Mouse (Mus musculus) cerebellum, adult 11-12 months (tissue): ENCODE measurements around the gene Zfp934.
"Not testable (repeated sequence)": the region's sequence is repeated elsewhere in the genome, so short reads cannot be mapped to it uniquely, and the experiment has no call there.

ENCODE experiments used
- DNase-seq: peaks from one replicate; pipeline ENCODE4 v3.0.0; 2022

Zfp934 gene

DNA sequence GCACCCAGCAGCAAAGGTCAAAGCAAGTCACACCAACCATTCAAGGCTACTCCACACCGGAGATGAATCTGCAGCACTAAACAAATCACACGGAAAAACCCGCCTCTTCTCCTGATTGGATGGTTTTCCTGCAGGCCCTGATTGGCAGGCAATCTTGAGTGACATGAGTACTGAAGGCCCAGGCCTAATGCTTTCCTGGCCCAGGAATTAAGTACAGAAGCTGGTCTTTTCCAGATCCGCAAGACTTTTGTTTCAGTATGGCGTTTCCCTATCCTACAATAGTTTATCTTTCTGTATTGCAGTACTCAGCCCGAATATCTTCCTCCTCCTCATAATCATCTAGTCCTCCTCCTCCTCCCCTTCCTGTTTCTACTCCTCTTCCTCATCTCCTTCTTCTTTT lies at the start of gene Zfp934:
Gene Zfp934 (minus strand): TSS at position 101 of the 400 bp plus-strand sequence.
- DNase-seq, result not testable (repeated sequence)

DNA sequence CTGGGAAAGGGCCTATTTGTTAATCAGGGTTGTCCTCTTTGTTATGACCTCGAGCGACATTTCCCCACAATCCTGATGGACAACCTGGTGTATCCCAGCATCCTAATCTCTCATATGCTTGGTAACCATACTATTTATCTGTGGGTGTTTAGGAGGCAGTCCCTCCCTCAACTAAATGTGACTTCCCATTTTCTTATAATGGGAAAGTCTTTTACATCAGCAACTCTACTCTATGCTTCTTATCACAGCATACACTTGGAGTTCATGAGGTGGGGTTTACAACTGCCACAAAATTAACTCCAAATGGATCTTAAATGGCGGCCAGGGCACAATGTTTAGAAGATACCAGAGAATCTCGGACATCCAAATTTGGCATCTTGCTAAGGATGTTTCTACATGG lies 46.5 kb upstream of the Zfp934 start:
- not testable (repeated sequence) for DNase-seq

DNA sequence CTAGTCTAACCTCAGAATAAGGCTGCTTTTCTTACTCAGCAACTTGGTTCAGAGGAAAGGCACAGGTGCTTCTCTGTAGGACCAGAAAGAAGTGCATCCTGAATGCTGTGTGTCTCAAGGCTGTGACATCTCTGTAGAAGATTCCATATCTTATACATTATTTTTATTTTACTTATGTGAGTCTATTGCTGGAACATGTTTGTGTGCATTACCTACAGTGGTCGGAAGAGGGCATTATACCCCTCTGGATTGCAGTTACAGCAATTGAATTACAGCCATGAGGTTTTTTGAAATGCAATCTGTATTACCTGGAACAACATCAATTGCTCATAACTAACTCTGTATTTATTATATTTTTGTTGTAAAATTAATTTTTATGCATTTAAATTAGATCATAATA lies 9.3 kb downstream of the Zfp934 start:
- DNase-seq, result not testable (repeated sequence)

DNA sequence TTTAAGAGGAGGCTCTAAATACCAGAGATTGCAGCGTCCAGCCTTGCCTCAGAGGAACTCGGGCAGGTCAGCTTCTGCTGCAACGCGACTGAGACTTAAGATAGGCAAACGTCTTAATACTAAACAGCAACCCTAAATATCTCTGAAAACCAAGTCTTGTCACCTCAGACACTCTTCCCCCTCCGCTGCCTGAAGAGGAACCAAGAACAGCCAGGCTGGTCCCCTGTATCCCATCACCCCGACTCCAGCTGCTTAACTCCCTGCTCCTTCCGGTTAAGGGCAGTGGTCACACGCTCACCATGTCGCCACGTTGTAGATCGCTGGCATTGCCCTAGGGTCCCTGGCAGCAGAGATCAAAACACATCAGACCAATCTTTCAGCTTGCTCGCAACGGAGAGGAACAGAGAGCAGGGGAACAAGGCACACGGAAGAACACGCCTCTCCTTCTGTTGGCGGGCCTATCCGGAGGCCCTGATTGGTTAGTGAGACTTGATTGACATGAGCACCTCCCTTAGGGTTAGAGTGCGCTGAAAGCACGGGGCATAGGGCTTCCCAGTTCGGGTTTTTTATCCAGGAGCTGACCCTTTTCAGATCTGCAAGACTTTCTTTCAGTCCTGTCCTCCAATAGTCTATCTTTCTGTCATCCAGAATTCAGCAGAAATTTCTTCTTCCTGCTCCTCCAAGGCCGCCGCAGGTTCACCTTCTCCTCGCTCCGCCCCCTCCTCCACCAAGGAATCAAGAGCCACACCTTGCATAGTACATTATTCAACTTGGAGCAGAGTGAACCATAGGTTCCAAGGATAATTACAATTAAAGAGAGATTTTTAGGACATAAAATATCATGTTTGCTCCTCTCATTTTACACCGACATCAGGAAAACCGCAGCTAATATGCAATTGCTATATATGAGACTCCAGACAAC lies 12.5 kb downstream of the Zfp934 start, which contains the start of gene Zfp935:
Gene Zfp935 (minus strand): TSS at position 323 of the 922 bp plus-strand sequence.
- peak; percentile 74 for DNase-seq

DNA sequence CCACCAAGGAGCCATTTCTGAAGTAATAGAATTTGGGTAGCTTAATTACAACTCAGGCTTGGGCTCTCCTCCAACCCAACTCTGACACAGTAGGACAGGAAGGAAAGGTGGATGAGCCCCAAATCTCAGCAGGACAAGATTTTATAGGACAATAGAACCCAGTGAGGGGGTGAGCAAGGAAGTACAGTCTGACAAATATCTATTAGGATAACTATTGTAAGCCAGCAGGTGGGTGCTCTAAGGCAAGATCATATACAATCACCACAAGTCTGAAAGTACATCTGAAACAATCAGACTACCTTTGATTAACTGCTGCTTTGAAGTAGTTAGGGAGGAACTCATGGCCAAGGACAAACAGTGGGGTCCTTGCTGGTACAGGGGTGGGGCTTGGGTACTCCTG lies 40.9 kb downstream of the Zfp934 start:
- DNase-seq, result not testable (repeated sequence)

DNA sequence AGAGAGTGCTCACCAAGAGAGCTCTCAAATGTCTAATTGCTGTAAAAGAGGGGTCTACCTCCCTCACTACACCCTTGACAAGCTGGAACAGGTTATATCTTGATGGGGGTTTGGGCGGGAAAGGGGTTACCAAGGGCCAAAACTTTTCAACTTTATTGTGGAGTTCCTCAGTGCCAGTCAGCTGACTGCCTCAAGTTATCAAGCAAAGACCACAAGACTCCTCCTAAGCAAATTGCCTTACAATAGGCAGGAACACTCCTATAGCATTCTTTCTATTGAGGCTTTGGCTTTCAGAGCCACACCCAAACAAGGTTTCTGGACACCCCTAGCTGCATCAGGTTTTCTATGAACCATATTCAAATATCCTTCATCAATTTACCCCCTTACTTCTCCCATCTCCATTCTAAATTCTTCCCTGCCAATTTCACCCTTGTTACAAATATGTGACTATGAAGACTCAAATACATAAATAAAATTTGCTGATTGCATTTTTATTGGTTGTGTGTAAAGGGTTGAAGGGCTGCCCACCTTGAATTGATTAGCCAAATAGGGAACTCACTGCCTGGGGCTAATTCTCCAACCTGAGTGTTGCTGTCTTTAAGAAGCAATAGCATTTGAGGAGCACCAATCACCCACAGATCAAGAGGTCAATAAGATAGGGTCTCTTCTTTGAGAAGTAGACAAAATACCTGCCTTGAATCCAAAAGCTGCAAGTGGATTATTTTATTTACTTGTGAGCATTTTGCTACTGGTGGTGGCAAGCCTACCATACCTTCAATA lies 60.2 kb downstream of the Zfp934 start:
- not testable (repeated sequence) for DNase-seq

DNA sequence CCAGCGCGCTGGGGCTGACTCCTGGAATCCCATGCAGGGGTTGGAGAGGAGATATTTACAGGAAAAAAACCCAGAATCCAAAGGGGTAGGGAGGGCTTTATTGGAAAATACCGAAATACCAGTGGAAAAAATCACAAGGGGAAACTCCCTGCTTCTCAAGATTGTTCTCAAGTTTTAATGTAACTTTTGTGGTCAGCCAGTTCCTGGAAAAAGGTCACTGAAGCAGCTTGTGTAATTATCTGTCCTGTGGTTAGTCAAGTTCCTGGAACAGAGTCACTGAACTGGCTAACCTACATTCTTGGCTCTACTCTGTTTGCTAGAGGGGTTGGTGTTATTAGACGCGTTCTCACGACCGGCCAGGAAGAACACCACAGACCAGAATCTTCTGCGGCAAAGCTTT lies 98.3 kb downstream of the Zfp934 start:
- DNase-seq, result not testable (repeated sequence)

DNA sequence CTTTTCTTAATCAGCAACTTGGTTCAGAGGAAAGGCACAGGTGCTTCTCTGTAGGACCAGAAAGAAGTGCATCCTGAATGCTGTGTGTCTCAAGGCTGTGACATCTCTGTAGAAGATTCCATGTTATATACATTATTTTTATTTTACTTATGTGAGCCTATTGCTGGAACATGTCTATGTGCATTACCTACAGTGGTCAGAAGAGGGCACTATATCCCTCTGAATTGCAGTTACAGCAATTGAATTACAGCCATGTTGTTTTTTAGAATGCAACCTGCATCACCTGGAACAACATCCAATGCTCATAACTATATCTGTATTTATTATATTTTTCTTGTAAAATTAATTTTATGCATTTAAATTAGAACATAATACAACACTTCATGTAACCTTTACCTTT lies 101.1 kb downstream of the Zfp934 start:
- DNase-seq, result not testable (repeated sequence)

DNA sequence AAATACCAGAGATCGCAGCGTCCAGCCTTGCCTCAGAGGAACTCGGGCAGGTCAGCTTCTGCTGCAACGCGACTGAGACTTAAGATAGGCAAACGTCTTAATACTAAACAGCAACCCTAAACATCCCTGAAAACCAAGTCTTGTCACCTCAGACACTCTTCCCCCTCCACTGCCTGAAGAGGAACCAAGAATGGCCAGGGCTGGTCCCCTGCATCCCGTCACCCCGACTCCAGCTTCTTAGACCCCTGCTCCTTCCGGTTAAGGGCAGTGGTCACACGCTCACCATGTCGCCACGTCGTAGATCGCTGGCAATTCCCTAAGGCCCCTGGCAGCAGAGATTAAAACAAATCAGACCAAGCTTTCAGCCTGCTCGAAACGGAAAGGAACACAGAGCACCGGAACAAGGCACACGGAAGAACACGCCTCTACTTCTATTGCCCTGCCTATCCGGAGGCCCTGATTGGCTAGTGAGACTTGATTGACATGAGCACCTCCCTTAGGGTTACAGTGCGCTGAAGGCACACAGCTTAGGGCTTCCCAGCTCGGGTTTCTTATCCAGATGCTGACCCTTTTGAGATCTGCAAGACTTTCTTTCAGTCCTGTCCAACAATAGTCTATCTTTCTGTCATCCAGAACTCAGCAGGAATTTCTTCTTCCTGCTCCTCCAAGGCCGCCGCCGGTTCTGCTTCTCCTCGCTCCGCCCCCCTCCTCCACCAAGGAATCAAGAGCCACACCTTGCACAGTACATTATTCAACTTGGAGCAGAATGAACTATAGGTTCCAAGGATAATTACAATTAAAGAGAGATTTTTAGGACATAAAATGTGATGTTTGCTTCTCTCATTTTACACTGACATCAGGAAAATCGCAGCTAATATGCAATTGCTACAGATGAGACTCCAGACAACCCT lies 104.3 kb downstream of the Zfp934 start, which contains the start of gene Gm49359:
Gene Gm49359 (minus strand): TSS at position 409 of the 911 bp plus-strand sequence.
- DNase-seq, result peak; percentile 89
